Mouse (Mus musculus) heart, embryonic 11.5 days (tissue): Measurements from ENCODE around the gene Plin5. TPM values are rescaled to one million over a fixed set of nuclear protein-coding genes. Genes with fewer than 3 reads are reported as not detected.
A peak's percentile ranks its signal among the peaks of the same experiment; 100 is the strongest.

ENCODE experiments used
- ATAC-seq: fragments of 200-750 bp; cut with Nextera tagmentation; replicated peaks from 2 replicates; pipeline ENCODE4 v1.8.0; 2017; ENCODE audit warnings: moderate library complexity; ENCODE audit not compliant: insufficient number of reproducible peaks, low FRiP score, low TSS enrichment
- H3K27ac ChIP-seq: fragments of 300-500 bp; sonication (generic); 2 replicates; pipeline ENCODE4 v1.5.1; 2014; ENCODE audit warnings: mild to moderate bottlenecking, low read depth, low read length
- H3K27me3 ChIP-seq: fragments of 300-500 bp; sonication (generic); 2 replicates; pipeline ENCODE4 v1.6.1; 2014; ENCODE audit warnings: mild to moderate bottlenecking, low read length, mixed read lengths; ENCODE audit not compliant: control insufficient read depth, insufficient read depth
- H3K36me3 ChIP-seq: fragments of 300-500 bp; sonication (generic); 2 replicates; pipeline ENCODE4 v1.6.1; 2014; ENCODE audit warnings: mild to moderate bottlenecking, low read length, moderate library complexity, mixed read lengths; ENCODE audit not compliant: control insufficient read depth, insufficient read depth
- H3K4me1 ChIP-seq: fragments of 300-500 bp; sonication (generic); 2 replicates; pipeline ENCODE4 v1.6.1; 2014; ENCODE audit warnings: low read length; ENCODE audit not compliant: control insufficient read depth, insufficient read depth
- H3K4me2 ChIP-seq: fragments of 300-500 bp; sonication (generic); 2 replicates; pipeline ENCODE4 v1.6.1; 2014; ENCODE audit warnings: mild to moderate bottlenecking, moderate library complexity
- H3K4me3 ChIP-seq: fragments of 300-500 bp; sonication (generic); 2 replicates; pipeline ENCODE4 v1.5.1; 2014; ENCODE audit warnings: low read depth, low read length
- H3K9ac ChIP-seq: fragments of 300-500 bp; sonication (generic); 2 replicates; pipeline ENCODE4 v1.6.1; 2014; ENCODE audit warnings: mild to moderate bottlenecking, low read depth, low read length, moderate library complexity
- H3K9me3 ChIP-seq: fragments of 300-500 bp; sonication (generic); replicated peaks from 2 replicates; pipeline ENCODE4 v1.6.1; 2016; ENCODE audit warnings: low read length; ENCODE audit not compliant: control insufficient read depth
- WGBS: fragments of 180-500 bp; shearing (Covaris S2); extraction: QIAGEN DNeasy Blood & Tissue Kit; methylation state at CpG from one replicate; pipeline ENCODE4 v1.1.7; 2014; ENCODE audit not compliant: insufficient replicate concordance; 5-methylcytosine and 5-hydroxymethylcytosine counted together
- polyA plus RNA-seq: library from polyadenylated mRNA; unstranded; fragments of >200 nt; fragmentation: Nextera tagmentation; extraction: Ambion mirVana; gene quantifications from 2 replicates; pipeline ENCODE4 v1.2.1, GENCODE M21; 2014

Plin5 gene
- polyA plus RNA-seq, 1 experiment from 2014 or later = 0.33 TPM

- no peaks in the 10 kb centered on the region for H3K36me3 ChIP-seq
- WGBS = 2% methylated on average over 30 of the region's 30 CpGs
Observed at GRCm38 (mm10) chr17:56148790-56149618, 31.6 kb upstream of the Plin5 start.

GRCm38 (mm10) chr17:56148280-56148679 is 30.9 kb upstream of the Plin5 start:
- H3K4me3 ChIP-seq = no peak overlapping the region
- WGBS = 19% methylated on average over 9 of the region's 9 CpGs
- H3K4me2 ChIP-seq = no peak overlapping the region; the same call in 1 of the 2 replicates

More at GRCm38 (mm10) chr17:56148790-56149618, 31.6 kb upstream of the Plin5 start:
- H3K4me2 ChIP-seq = peak overlapping the region; percentile 37
- peak overlapping the region; percentile 28; the same call in 1 of the 2 replicates for H3K9ac ChIP-seq
- no peaks in the 10 kb centered on the region for H3K9me3 ChIP-seq
- peaks cover 3% of the 10 kb centered on the region; the same call in 1 of the 2 replicates for H3K4me1 ChIP-seq
- H3K27ac ChIP-seq = no peak overlapping the region
- peaks cover 77% of the 10 kb centered on the region for H3K27me3 ChIP-seq
- ATAC-seq = 0 out of 2 replicates have a peak, but pooled peaks have one; percentile 16
- peak overlapping the region; percentile 18; the same call in 1 of the 2 replicates for H3K4me3 ChIP-seq

GRCm38 (mm10) chr17:56147420-56147819 is 30.0 kb upstream of the Plin5 start:
- no peak overlapping the region for H3K4me2 ChIP-seq
- peaks cover 3% of the 10 kb centered on the region; the same call in 1 of the 2 replicates for H3K4me1 ChIP-seq
- no peak for ATAC-seq
- H3K9ac ChIP-seq = no peak overlapping the region
- H3K27me3 ChIP-seq = peaks cover 88% of the 10 kb centered on the region
- H3K9me3 ChIP-seq = no peaks in the 10 kb centered on the region
- H3K27ac ChIP-seq = no peak overlapping the region
- H3K4me3 ChIP-seq = no peak overlapping the region
- H3K36me3 ChIP-seq = no peaks in the 10 kb centered on the region
- WGBS = 53% methylated on average over 12 of the region's 12 CpGs

More at GRCm38 (mm10) chr17:56148280-56148679, 30.9 kb upstream of the Plin5 start:
- peaks cover 3% of the 10 kb centered on the region; the same call in 1 of the 2 replicates for H3K4me1 ChIP-seq
- H3K27ac ChIP-seq = no peak overlapping the region
- no peak for ATAC-seq
- H3K9ac ChIP-seq = no peak overlapping the region
- peaks cover 85% of the 10 kb centered on the region for H3K27me3 ChIP-seq
- H3K36me3 ChIP-seq = no peaks in the 10 kb centered on the region
- H3K9me3 ChIP-seq = no peaks in the 10 kb centered on the region

GRCm38 (mm10) chr17:56146131-56146530 is 28.7 kb upstream of the Plin5 start:
- no peak overlapping the region for H3K27ac ChIP-seq
- no peak overlapping the region for H3K9ac ChIP-seq
- peaks cover 14% of the 10 kb centered on the region; the same call in 1 of the 2 replicates for H3K4me1 ChIP-seq
- H3K4me3 ChIP-seq = no peak overlapping the region
- no peaks in the 10 kb centered on the region for H3K9me3 ChIP-seq
- no peak for ATAC-seq
- H3K27me3 ChIP-seq = peaks cover 100% of the 10 kb centered on the region
- 16% methylated on average over 9 of the region's 9 CpGs for WGBS
- no peak overlapping the region for H3K4me2 ChIP-seq
- no peaks in the 10 kb centered on the region for H3K36me3 ChIP-seq

GRCm38 (mm10) chr17:56144546-56144945 is 27.1 kb upstream of the Plin5 start:
- WGBS = 70% methylated on average over 9 of the region's 9 CpGs

GRCm38 (mm10) chr17:56141702-56142605 is 24.6 kb upstream of the Plin5 start:
- H3K9ac ChIP-seq = 0 out of 2 replicates have a peak overlapping the region, but pooled peaks have one; percentile 17
- no peak overlapping the region for H3K27ac ChIP-seq
- H3K4me2 ChIP-seq = peak overlapping the region; percentile 66
- H3K36me3 ChIP-seq = no peaks in the 10 kb centered on the region
- under 1% methylated on average over 47 of the region's 47 CpGs for WGBS
- peak overlapping the region; percentile 36 for H3K4me3 ChIP-seq
- peaks cover 94% of the 10 kb centered on the region for H3K27me3 ChIP-seq
- no peak for ATAC-seq
- peaks cover 17% of the 10 kb centered on the region for H3K4me1 ChIP-seq
- no peaks in the 10 kb centered on the region for H3K9me3 ChIP-seq

More at GRCm38 (mm10) chr17:56144546-56144945, 27.1 kb upstream of the Plin5 start:
- Histone ChIP-seq H3K9ac (no peak overlapping the region), H3K36me3 (no peaks in the 10 kb centered on the region), H3K27me3 (peaks cover 100% of the 10 kb centered on the region), H3K4me1 (peaks cover 17% of the 10 kb centered on the region), H3K4me2 (no peak overlapping the region), H3K27ac (no peak overlapping the region), H3K9me3 (no peaks in the 10 kb centered on the region), H3K4me3 (no peak overlapping the region)
- ATAC-seq = no peak

GRCm38 (mm10) chr17:56139858-56140595 is 22.6 kb upstream of the Plin5 start, which contains the start of gene Sema6b:
Sema6b (minus strand) TSS chr17:56140343.
- peak within 1 kb of the TSS; percentile 98 for H3K4me2 ChIP-seq
- H3K27me3 ChIP-seq = peaks cover 82% of the 10 kb centered on the region
- peaks cover 17% of the 10 kb centered on the region for H3K4me1 ChIP-seq
- H3K36me3 ChIP-seq = no peaks in the 10 kb centered on the region
- H3K4me3 ChIP-seq = peak within 1 kb of the TSS; percentile 67
- ATAC-seq = no peak
- peak within 1 kb of the TSS; percentile 50 for H3K9ac ChIP-seq
- 2% methylated on average over 76 of the region's 79 CpGs for WGBS
- H3K27ac ChIP-seq = no peak within 1 kb of the TSS
- no peaks in the 10 kb centered on the region for H3K9me3 ChIP-seq
